Mouse (Mus musculus) neural tube, embryonic 14.5 days (tissue): ENCODE data around the gene Acot3. TPM values are rescaled to one million over a fixed set of nuclear protein-coding genes. Genes with fewer than 3 reads are reported as not detected.
A peak's percentile ranks its signal among the peaks of the same experiment; 100 is the strongest.
"Not testable (repeated sequence)": the region's sequence is repeated elsewhere in the genome, so short reads cannot be mapped to it uniquely, and the experiment has no call there.

Experiments
- ATAC-seq: fragments of 200-750 bp; cut with Nextera tagmentation; 2 replicates; pipeline ENCODE4 v1.8.0; 2017; ENCODE audit warnings: low read depth, mild to moderate bottlenecking, moderate TSS enrichment, moderate library complexity
- H3K27ac ChIP-seq: fragments of 300-500 bp; sonication (generic); 2 replicates; pipeline ENCODE4 v1.5.1; 2014; ENCODE audit warnings: low read depth, mild to moderate bottlenecking, control low read depth, low read length, moderate library complexity, mixed read lengths
- H3K27me3 ChIP-seq: fragments of 300-500 bp; sonication (generic); 2 replicates; pipeline ENCODE4 v1.6.1; 2014; ENCODE audit warnings: low read length; ENCODE audit not compliant: control insufficient read depth, insufficient read depth
- H3K36me3 ChIP-seq: fragments of 300-500 bp; sonication (generic); 2 replicates; pipeline ENCODE4 v1.6.1; 2014; ENCODE audit warnings: low read length, mixed read lengths; ENCODE audit not compliant: control insufficient read depth, insufficient read depth
- H3K4me1 ChIP-seq: fragments of 300-500 bp; sonication (generic); 2 replicates; pipeline ENCODE4 v1.6.1; 2014; ENCODE audit warnings: low read length; ENCODE audit not compliant: control insufficient read depth, insufficient read depth
- H3K4me2 ChIP-seq: fragments of 300-500 bp; sonication (generic); 2 replicates; pipeline ENCODE4 v1.6.1; 2014; ENCODE audit warnings: mild to moderate bottlenecking, low read depth, low read length, control low read depth
- H3K4me3 ChIP-seq: fragments of 300-500 bp; sonication (generic); 2 replicates; pipeline ENCODE4 v1.5.1; 2014; ENCODE audit warnings: low read depth, low read length, control low read depth, mixed read lengths
- H3K9ac ChIP-seq: fragments of 300-500 bp; sonication (generic); replicated peaks from 2 replicates; pipeline ENCODE4 v1.6.1; 2014; ENCODE audit warnings: low read depth, mild to moderate bottlenecking, control low read depth, low read length, mixed read lengths
- H3K9me3 ChIP-seq: fragments of 300-500 bp; sonication (generic); 2 replicates; pipeline ENCODE4 v1.6.1; 2016; ENCODE audit warnings: low read length; ENCODE audit not compliant: control insufficient read depth
- WGBS: fragments of 180-500 bp; shearing (Covaris S2); extraction: QIAGEN DNeasy Blood & Tissue Kit; methylation state at CpG from one replicate; pipeline ENCODE4 v1.1.7; 2014; 5-methylcytosine and 5-hydroxymethylcytosine counted together
- polyA plus RNA-seq: library from polyadenylated mRNA; unstranded; fragments of >200 nt; fragmentation: Nextera tagmentation; extraction: Ambion mirVana; gene quantifications from 2 replicates; pipeline ENCODE4 v1.2.1, GENCODE M21; 2014

Acot3 gene
- polyA plus RNA-seq, 1 experiment from 2014 or later = 1.8 TPM

DNA sequence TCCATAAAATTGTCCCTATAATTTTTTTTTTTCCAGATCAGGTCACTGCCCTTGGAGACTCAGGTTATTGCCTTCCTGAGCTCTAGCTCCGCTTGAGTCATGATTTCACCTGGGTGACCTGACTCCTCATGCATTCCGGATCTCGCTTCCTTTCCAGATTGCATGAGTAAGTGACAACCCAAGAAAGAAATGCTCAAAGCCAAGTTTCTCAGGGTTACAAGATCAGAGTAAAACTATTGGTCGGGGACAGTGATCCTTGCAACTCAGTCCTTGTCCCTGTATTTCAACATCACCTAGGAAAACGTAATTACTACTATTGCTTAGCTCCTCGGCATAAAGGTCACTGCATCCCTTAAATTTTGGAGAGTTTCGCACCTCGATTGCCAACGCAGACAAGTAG is 17.0 kb downstream of the Acot3 start, which contains the start of gene Acot5:
TSS of gene Acot5 (plus strand) at position 340 of the 400 bp plus-strand sequence.
- WGBS = 53% methylated on average over 9 of the region's 9 CpGs
- Histone ChIP-seq H3K4me1 (no peaks in the 10 kb centered on the region), H3K36me3 (no peaks in the 10 kb centered on the region), H3K9me3 (no peaks in the 10 kb centered on the region), H3K4me2 (peak within 1 kb of the TSS; percentile 53), H3K27me3 (no peaks in the 10 kb centered on the region), H3K4me3 (peak within 1 kb of the TSS; percentile 35), H3K27ac (no peak within 1 kb of the TSS), H3K9ac (0 out of 2 replicates have a peak within 1 kb of the TSS, but pooled peaks have one; percentile 34)
- ATAC-seq = no peak

DNA sequence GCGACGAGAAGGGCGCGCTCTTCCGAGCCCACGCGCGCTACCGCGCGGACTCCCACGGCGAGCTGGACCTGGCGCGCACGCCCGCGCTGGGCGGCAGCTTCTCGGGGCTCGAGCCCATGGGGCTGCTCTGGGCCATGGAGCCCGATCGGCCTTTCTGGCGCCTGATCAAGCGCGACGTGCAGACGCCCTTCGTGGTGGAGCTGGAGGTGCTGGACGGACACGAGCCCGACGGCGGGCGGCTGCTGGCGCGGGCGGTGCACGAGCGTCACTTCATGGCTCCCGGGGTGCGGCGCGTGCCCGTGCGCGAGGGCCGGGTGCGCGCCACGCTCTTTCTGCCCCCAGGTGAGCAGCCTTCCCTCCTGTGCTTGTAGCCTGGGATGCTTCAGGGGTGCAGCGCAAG is 17.6 kb downstream of the Acot3 start:
- 2% methylated on average over 35 of the region's 52 CpGs for WGBS
- peak overlapping the region; percentile 53 for H3K4me2 ChIP-seq
- H3K4me1 ChIP-seq = not testable (repeated sequence)

DNA sequence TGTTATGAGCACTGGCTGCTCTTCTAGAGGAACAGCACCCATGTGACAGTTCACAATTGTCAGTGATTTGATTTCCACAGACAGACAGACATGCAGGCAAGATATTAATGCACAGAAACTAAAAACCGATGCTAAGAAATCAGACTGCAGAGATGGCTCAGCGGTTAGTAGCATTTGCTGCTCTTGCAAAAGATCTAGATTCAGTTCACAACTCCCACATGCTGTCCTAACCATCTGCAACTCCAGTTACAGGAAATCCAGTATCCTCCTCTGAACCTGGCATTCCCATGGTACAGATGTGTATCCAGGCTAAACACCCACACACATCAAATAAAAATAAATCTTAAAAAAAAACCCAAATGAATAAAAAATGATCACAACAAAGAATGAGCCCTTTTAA is 19.8 kb downstream of the Acot3 start:
- Histone ChIP-seq H3K9ac (no peak overlapping the region), H3K4me3 (no peak overlapping the region), H3K27ac (no peak overlapping the region), H3K27me3 (no peaks in the 10 kb centered on the region), H3K4me1 (no peaks in the 10 kb centered on the region), H3K36me3 (no peaks in the 10 kb centered on the region), H3K4me2 (no peak overlapping the region), H3K9me3 (no peaks in the 10 kb centered on the region)
- WGBS = 91% methylated on average over 2 of the region's 2 CpGs
- no peak for ATAC-seq

More for the DNA sequence above, 17.6 kb downstream of the Acot3 start:
- H3K9me3 ChIP-seq, H3K27me3 ChIP-seq, H3K36me3 ChIP-seq, H3K27ac ChIP-seq, ATAC-seq: not testable (repeated sequence)
- H3K4me3 ChIP-seq = peak overlapping the region; percentile 35
- H3K9ac ChIP-seq = 0 out of 2 replicates have a peak overlapping the region, but pooled peaks have one; percentile 34

DNA sequence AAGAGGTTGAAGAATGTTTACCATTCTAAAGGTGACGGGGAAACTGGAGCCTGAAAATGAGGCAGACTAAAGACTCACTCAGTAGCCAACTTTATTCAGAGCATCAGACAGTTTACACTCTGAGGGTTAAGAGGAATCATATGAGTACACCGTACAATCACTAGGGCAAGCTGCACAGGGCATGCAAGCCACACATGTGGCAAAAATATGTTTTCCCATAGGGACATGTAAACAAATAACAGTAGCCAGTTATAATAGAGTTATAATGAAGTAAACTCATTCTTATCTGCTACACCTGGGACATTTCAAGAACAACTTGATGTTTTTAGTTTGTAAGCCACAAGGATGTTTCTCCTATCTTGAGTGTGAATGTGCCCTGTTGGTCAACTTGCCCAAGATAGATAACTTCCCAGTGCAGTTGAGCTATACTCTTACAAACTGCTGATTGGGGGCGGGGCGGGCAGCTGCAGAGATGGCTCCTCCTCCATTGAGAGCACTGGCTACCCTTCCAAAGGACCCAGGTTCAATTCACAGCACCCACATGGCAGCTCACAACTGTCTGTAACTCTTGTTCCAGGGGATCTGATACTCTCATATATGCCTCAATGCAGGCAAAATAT is 25.5 kb downstream of the Acot3 start:
- H3K9me3 ChIP-seq = no peaks in the 10 kb centered on the region
- 94% methylated on average over 4 of the region's 4 CpGs for WGBS
- no peak overlapping the region for H3K4me3 ChIP-seq
- no peaks in the 10 kb centered on the region for H3K4me1 ChIP-seq
- H3K4me2 ChIP-seq = no peak overlapping the region
- no peak overlapping the region for H3K9ac ChIP-seq
- H3K27me3 ChIP-seq = no peaks in the 10 kb centered on the region
- no peak for ATAC-seq
- no peaks in the 10 kb centered on the region for H3K36me3 ChIP-seq
- H3K27ac ChIP-seq = no peak overlapping the region

DNA sequence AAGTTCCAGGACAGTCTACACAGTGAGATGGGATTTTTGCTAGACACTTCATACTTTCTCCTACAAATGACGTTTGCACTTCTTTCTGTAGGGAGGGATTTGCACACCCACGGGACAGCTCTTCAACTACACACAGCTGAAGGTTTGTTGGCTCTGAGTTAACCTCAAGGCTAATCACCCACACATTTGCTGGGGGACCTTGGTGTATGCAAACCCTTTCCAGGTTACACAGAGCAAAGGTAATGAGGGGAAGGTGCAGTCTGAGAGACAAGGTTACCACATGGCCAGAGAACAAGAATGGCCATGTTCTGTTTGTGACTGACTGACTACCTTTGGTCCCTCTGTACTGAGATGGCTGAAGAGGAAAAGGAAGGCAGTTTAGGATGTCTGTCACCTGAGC is 31.9 kb downstream of the Acot3 start:
- Histone ChIP-seq H3K36me3 (no peaks in the 10 kb centered on the region), H3K27ac (no peak overlapping the region), H3K4me3 (no peak overlapping the region), H3K27me3 (no peaks in the 10 kb centered on the region), H3K4me1 (no peaks in the 10 kb centered on the region), H3K9ac (no peak overlapping the region), H3K9me3 (no peaks in the 10 kb centered on the region), H3K4me2 (no peak overlapping the region)
- no peak for ATAC-seq
- 92% methylated on average over 2 of the region's 2 CpGs for WGBS

DNA sequence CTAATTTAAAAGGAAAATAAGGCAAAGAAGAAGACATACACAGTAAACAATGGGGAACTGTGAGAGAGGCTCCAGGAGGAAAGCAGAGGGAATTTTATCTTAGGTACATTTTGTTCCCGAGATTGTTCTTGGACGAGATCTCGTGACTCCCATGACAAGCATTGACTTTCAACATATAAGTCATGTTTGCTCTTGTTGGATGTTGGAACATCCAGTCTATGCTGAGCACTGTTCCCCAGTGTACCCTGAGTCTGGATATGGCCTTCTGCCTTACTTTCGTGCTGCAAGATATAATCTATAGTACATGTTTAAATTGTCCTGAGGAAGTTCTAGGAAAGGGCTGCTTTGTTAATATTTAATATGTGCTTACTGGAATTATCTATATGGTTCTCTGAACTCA is 32.6 kb downstream of the Acot3 start:
- Histone ChIP-seq H3K36me3 (no peaks in the 10 kb centered on the region), H3K4me2 (no peak overlapping the region), H3K4me3 (no peak overlapping the region), H3K9me3 (no peaks in the 10 kb centered on the region; the same call in 1 of the 2 replicates), H3K9ac (no peak overlapping the region), H3K27me3 (no peaks in the 10 kb centered on the region), H3K4me1 (no peaks in the 10 kb centered on the region), H3K27ac (no peak overlapping the region)
- 93% methylated on average over 4 of the region's 4 CpGs for WGBS
- ATAC-seq = no peak

DNA sequence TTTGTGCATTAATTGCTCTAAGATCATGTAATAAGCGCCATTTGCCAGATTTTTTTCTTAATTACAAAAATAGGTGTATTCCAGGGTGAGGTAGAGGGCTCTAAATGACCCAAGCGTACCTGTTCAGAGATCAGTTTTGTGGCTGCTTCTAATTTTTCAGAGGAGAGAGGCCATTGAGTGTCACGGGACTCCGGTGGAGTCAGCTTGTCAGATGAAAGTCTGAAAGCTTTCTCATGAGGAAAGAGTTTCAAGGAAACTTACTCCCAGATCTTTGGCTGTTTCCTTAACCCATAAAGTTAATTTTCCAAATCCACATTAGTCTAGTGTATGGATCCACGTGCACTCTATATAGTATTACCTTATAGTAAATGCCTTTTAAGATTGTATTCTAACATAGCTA is 42.7 kb downstream of the Acot3 start:
- H3K27me3 ChIP-seq, H3K36me3 ChIP-seq, ATAC-seq, H3K27ac ChIP-seq, H3K4me1 ChIP-seq, H3K9ac ChIP-seq, H3K9me3 ChIP-seq, H3K4me3 ChIP-seq, H3K4me2 ChIP-seq: not testable (repeated sequence)
- 92% methylated on average over 5 of the region's 5 CpGs for WGBS

DNA sequence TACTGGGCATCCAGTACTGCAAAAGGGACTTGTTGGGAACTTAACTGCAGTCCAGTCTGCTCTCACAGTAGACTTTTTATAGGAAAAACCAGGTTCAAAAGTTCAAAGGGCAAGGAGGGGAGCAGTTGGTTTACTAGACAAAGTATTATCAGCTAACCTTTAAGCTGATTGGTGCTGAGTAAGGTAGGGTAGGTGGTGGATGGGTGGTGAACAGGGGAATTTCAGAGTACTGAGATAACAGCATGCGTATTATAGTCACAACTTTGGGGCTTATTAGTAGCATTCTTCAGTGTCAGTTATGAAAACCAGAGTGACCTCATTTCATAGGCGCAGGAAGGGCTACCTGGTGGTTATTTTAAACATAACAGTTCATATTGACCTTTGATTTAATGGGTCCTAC is 47.7 kb downstream of the Acot3 start:
- no peak overlapping the region for H3K4me2 ChIP-seq
- no peak for ATAC-seq
- H3K4me3 ChIP-seq = no peak overlapping the region
- no peaks in the 10 kb centered on the region for H3K36me3 ChIP-seq
- no peaks in the 10 kb centered on the region; the same call in 1 of the 2 replicates for H3K4me1 ChIP-seq
- 98% methylated on average over 2 of the region's 2 CpGs for WGBS
- H3K27ac ChIP-seq = no peak overlapping the region
- no peaks in the 10 kb centered on the region for H3K9me3 ChIP-seq
- H3K9ac ChIP-seq = no peak overlapping the region
- no peaks in the 10 kb centered on the region for H3K27me3 ChIP-seq

DNA sequence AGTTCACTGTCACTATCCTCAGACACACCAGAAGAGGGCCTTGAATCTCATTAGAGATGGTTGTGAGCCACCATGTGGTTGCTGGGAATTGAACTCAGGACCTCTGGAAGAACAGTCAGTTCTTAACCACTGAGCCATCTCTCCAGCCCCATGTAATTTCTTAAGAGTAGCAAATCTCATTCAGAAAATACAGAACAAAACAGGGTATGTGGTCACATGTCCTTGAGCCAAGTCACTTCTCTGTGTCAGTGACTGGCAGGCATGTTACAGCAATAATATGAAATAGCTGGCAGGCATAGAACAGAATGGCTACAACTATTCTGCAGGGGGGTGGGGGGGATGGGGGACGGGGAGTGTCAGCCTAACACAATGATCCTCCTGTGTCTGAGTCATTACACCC is 48.1 kb downstream of the Acot3 start:
- no peak overlapping the region for H3K27ac ChIP-seq
- no peaks in the 10 kb centered on the region for H3K9me3 ChIP-seq
- H3K4me3 ChIP-seq = no peak overlapping the region; the same call in 1 of the 2 replicates
- no peak for ATAC-seq
- no peaks in the 10 kb centered on the region for H3K27me3 ChIP-seq
- no peak overlapping the region for H3K9ac ChIP-seq
- H3K4me2 ChIP-seq = peak overlapping the region; percentile 60
- H3K36me3 ChIP-seq = no peaks in the 10 kb centered on the region
- 28% methylated on average over 1 of the region's 1 CpGs for WGBS
- H3K4me1 ChIP-seq = no peaks in the 10 kb centered on the region; the same call in 1 of the 2 replicates
